Mouse (Mus musculus) stomach, embryonic 15.5 days (tissue): Measurements from ENCODE around the gene Stip1. TPM values are rescaled to one million over a fixed set of nuclear protein-coding genes. Genes with fewer than 3 reads are reported as not detected.
"Not testable (repeated sequence)": the region's sequence is repeated elsewhere in the genome, so short reads cannot be mapped to it uniquely, and the experiment has no call there.

ENCODE experiments used
- ATAC-seq: fragments of 200-750 bp; cut with Nextera tagmentation; 2 replicates; pipeline ENCODE4 v1.8.0; 2017; ENCODE audit warnings: low read depth, moderate number of reproducible peaks, moderate TSS enrichment; ENCODE audit not compliant: insufficient read depth, low FRiP score
- H3K27ac ChIP-seq: fragments of 300-500 bp; sonication (generic); 2 replicates; pipeline ENCODE4 v1.5.1; 2015; ENCODE audit warnings: mild to moderate bottlenecking, inconsistent platforms
- H3K27me3 ChIP-seq: fragments of 300-500 bp; sonication (generic); replicated peaks from 2 replicates; pipeline ENCODE4 v1.6.1; 2015; ENCODE audit warnings: inconsistent platforms
- H3K36me3 ChIP-seq: fragments of 300-500 bp; sonication (generic); 2 replicates; pipeline ENCODE4 v1.6.1; 2015; ENCODE audit warnings: inconsistent platforms
- H3K4me1 ChIP-seq: fragments of 300-500 bp; sonication (generic); 2 replicates; pipeline ENCODE4 v1.6.1; 2015; ENCODE audit warnings: inconsistent platforms
- H3K4me2 ChIP-seq: fragments of 300-500 bp; sonication (generic); 2 replicates; pipeline ENCODE4 v1.6.1; 2015; ENCODE audit warnings: mild to moderate bottlenecking, inconsistent platforms
- H3K4me3 ChIP-seq: fragments of 300-500 bp; sonication (generic); replicated peaks from 2 replicates; pipeline ENCODE4 v1.5.1; 2015; ENCODE audit warnings: inconsistent platforms
- H3K9ac ChIP-seq: fragments of 300-500 bp; sonication (generic); 2 replicates; pipeline ENCODE4 v1.6.1; 2015; ENCODE audit warnings: inconsistent platforms
- H3K9me3 ChIP-seq: fragments of 300-500 bp; sonication (generic); 2 replicates; pipeline ENCODE4 v1.6.1; 2016; ENCODE audit warnings: inconsistent platforms
- WGBS: fragments of 180-500 bp; shearing (Covaris S2); methylation state at CpG from one replicate; pipeline ENCODE4 v1.1.7; 2015; 5-methylcytosine and 5-hydroxymethylcytosine counted together
- polyA plus RNA-seq: library from polyadenylated mRNA; unstranded; fragments of >200 nt; fragmentation: Nextera tagmentation; extraction: Ambion mirVana; gene quantifications from 2 replicates; pipeline ENCODE4 v1.2.1, GENCODE M21; 2015

Gene Stip1
- 185 and 219 TPM in 2 replicates for polyA plus RNA-seq

GRCm38 (mm10) chr19:7039841-7040636, at the start of gene Stip1:
TSS of gene Stip1 (minus strand) at chr19:7039967.
- H3K27me3 ChIP-seq, result no peaks in the 10 kb centered on the region
- H3K9ac ChIP-seq, result peak within 1 kb of the TSS; percentile 94
- ATAC-seq, result peak; percentile 99
- H3K4me3 ChIP-seq, result peak within 1 kb of the TSS; percentile 84
- H3K9me3 ChIP-seq, result no peaks in the 10 kb centered on the region
- under 1% methylated on average over 49 of the region's 49 CpGs for WGBS
- peak within 1 kb of the TSS; percentile 88 for H3K4me2 ChIP-seq
- H3K27ac ChIP-seq, result peak within 1 kb of the TSS; percentile 96
- peaks cover 16% of the 10 kb centered on the region for H3K4me1 ChIP-seq
- H3K36me3 ChIP-seq, result peaks cover 4% of the 10 kb centered on the region; the same call in 1 of the 2 replicates

GRCm38 (mm10) chr19:7089050-7089449, 49.3 kb upstream of the Stip1 start:
- Histone ChIP-seq H3K4me2 (no peak overlapping the region), H3K27me3 (peaks cover 14% of the 10 kb centered on the region; the same call in 1 of the 2 replicates), H3K9ac (no peak overlapping the region), H3K4me3 (no peak overlapping the region), H3K36me3 (no peaks in the 10 kb centered on the region), H3K27ac (no peak overlapping the region), H3K4me1 (peaks cover 19% of the 10 kb centered on the region; the same call in 1 of the 2 replicates), H3K9me3 (no peaks in the 10 kb centered on the region)
- ATAC-seq, result no peak
- WGBS, result 71% methylated on average over 5 of the region's 5 CpGs

GRCm38 (mm10) chr19:7088558-7088957, 48.8 kb upstream of the Stip1 start:
- Histone ChIP-seq H3K9ac (no peak overlapping the region), H3K4me1 (peaks cover 24% of the 10 kb centered on the region; the same call in 1 of the 2 replicates), H3K9me3 (no peaks in the 10 kb centered on the region), H3K4me2 (no peak overlapping the region), H3K27me3 (peaks cover 14% of the 10 kb centered on the region; the same call in 1 of the 2 replicates), H3K36me3 (no peaks in the 10 kb centered on the region), H3K27ac (no peak overlapping the region), H3K4me3 (no peak overlapping the region)
- WGBS, result 27% methylated on average over 9 of the region's 9 CpGs
- ATAC-seq, result no peak

- H3K36me3 ChIP-seq, result no peaks in the 10 kb centered on the region
Observed at GRCm38 (mm10) chr19:7084734-7085133, 45.0 kb upstream of the Stip1 start.

GRCm38 (mm10) chr19:7083035-7083794, 43.4 kb upstream of the Stip1 start:
- H3K4me1 ChIP-seq, result peaks cover 18% of the 10 kb centered on the region; the same call in 1 of the 2 replicates
- WGBS, result 56% methylated on average over 14 of the region's 14 CpGs
- no peaks in the 10 kb centered on the region for H3K9me3 ChIP-seq
- no peak overlapping the region for H3K4me3 ChIP-seq
- H3K27me3 ChIP-seq, result peaks cover 8% of the 10 kb centered on the region; the same call in 1 of the 2 replicates
- H3K4me2 ChIP-seq, result no peak overlapping the region
- no peak for ATAC-seq
- no peak overlapping the region; the same call in 1 of the 2 replicates for H3K9ac ChIP-seq
- no peak overlapping the region for H3K27ac ChIP-seq
- H3K36me3 ChIP-seq, result no peaks in the 10 kb centered on the region

More at GRCm38 (mm10) chr19:7084734-7085133, 45.0 kb upstream of the Stip1 start:
- Histone ChIP-seq H3K4me2 (no peak overlapping the region), H3K4me1 (peaks cover 18% of the 10 kb centered on the region; the same call in 1 of the 2 replicates), H3K4me3 (no peak overlapping the region), H3K9me3 (no peaks in the 10 kb centered on the region), H3K9ac (no peak overlapping the region), H3K27me3 (peaks cover 14% of the 10 kb centered on the region; the same call in 1 of the 2 replicates), H3K27ac (no peak overlapping the region)
- 0 out of 2 replicates have a peak, but pooled peaks have one; percentile 11 for ATAC-seq
- 63% methylated on average over 15 of the region's 15 CpGs for WGBS

GRCm38 (mm10) chr19:7081516-7082266, 41.9 kb upstream of the Stip1 start:
- Histone ChIP-seq H3K4me3 (no peak overlapping the region), H3K4me2 (no peak overlapping the region), H3K27ac (no peak overlapping the region), H3K9ac (no peak overlapping the region), H3K4me1 (peaks cover 18% of the 10 kb centered on the region; the same call in 1 of the 2 replicates), H3K36me3 (no peaks in the 10 kb centered on the region), H3K27me3 (no peaks in the 10 kb centered on the region), H3K9me3 (no peaks in the 10 kb centered on the region)
- no peak for ATAC-seq
- 70% methylated on average over 7 of the region's 7 CpGs for WGBS

GRCm38 (mm10) chr19:7078271-7078670, 38.5 kb upstream of the Stip1 start:
- H3K27ac ChIP-seq, result no peak overlapping the region
- no peaks in the 10 kb centered on the region for H3K27me3 ChIP-seq
- no peaks in the 10 kb centered on the region for H3K9me3 ChIP-seq
- H3K36me3 ChIP-seq, result no peaks in the 10 kb centered on the region
- H3K4me2 ChIP-seq, result no peak overlapping the region
- H3K9ac ChIP-seq, result no peak overlapping the region
- no peaks in the 10 kb centered on the region; the same call in 1 of the 2 replicates for H3K4me1 ChIP-seq
- no peak for ATAC-seq
- H3K4me3 ChIP-seq, result no peak overlapping the region
- WGBS, result 86% methylated on average over 7 of the region's 7 CpGs

- 66% methylated on average over 9 of the region's 9 CpGs for WGBS
- Histone ChIP-seq H3K4me2 (no peak overlapping the region), H3K4me1 (no peaks in the 10 kb centered on the region), H3K27me3 (no peaks in the 10 kb centered on the region), H3K9me3 (no peaks in the 10 kb centered on the region), H3K4me3 (no peak overlapping the region), H3K9ac (no peak overlapping the region), H3K36me3 (no peaks in the 10 kb centered on the region), H3K27ac (no peak overlapping the region)
- no peak for ATAC-seq
Observed at GRCm38 (mm10) chr19:7077666-7078065, 37.9 kb upstream of the Stip1 start.

- not testable (repeated sequence) for H3K36me3 ChIP-seq, ATAC-seq, H3K4me3 ChIP-seq, H3K9me3 ChIP-seq, H3K9ac ChIP-seq, H3K4me1 ChIP-seq, H3K27me3 ChIP-seq, H3K4me2 ChIP-seq, H3K27ac ChIP-seq
- WGBS, result 74% methylated on average over 11 of the region's 11 CpGs
Observed at GRCm38 (mm10) chr19:7075336-7075735, 35.6 kb upstream of the Stip1 start.

GRCm38 (mm10) chr19:7073997-7074781, 34.4 kb upstream of the Stip1 start:
- Histone ChIP-seq H3K36me3 (no peaks in the 10 kb centered on the region), H3K27ac (no peak overlapping the region), H3K4me2 (no peak overlapping the region), H3K27me3 (no peaks in the 10 kb centered on the region), H3K4me3 (no peak overlapping the region), H3K4me1 (peaks cover 21% of the 10 kb centered on the region), H3K9ac (no peak overlapping the region), H3K9me3 (no peaks in the 10 kb centered on the region)
- WGBS, result 57% methylated on average over 12 of the region's 12 CpGs
- ATAC-seq, result no peak

GRCm38 (mm10) chr19:7072221-7072620, 32.5 kb upstream of the Stip1 start:
- H3K27me3 ChIP-seq, result no peaks in the 10 kb centered on the region
- no peak overlapping the region for H3K9ac ChIP-seq
- no peaks in the 10 kb centered on the region for H3K9me3 ChIP-seq
- H3K36me3 ChIP-seq, result no peaks in the 10 kb centered on the region
- H3K27ac ChIP-seq, result peak overlapping the region; percentile 48
- no peak overlapping the region for H3K4me3 ChIP-seq
- 62% methylated on average over 6 of the region's 6 CpGs for WGBS
- ATAC-seq, result peak; percentile 20; the same call in 1 of the 2 replicates
- peaks cover 38% of the 10 kb centered on the region for H3K4me1 ChIP-seq
- no peak overlapping the region for H3K4me2 ChIP-seq
